Mouse (Mus musculus): Measurements from ENCODE around the gene Rbbp5.
"Not testable (repeated sequence)": the region's sequence is repeated elsewhere in the genome, so short reads cannot be mapped to it uniquely, and the experiment has no call there.

Rbbp5 gene

GRCm38 (mm10) chr1:132476928-132477691 is at the start of gene Rbbp5:
Gene Rbbp5 (plus strand): TSS chr1:132477365.
- in situ Hi-C loops (cut with MboI; ENCODE audit: low sequenced_read_pairs), result no loop called here

- in situ Hi-C loops (cut with MboI; ENCODE audit: low sequenced_read_pairs), result no loop called here
These were observed 46.3 kb upstream of the Rbbp5 start for GRCm38 (mm10) chr1:132430818-132431217.

DNA sequence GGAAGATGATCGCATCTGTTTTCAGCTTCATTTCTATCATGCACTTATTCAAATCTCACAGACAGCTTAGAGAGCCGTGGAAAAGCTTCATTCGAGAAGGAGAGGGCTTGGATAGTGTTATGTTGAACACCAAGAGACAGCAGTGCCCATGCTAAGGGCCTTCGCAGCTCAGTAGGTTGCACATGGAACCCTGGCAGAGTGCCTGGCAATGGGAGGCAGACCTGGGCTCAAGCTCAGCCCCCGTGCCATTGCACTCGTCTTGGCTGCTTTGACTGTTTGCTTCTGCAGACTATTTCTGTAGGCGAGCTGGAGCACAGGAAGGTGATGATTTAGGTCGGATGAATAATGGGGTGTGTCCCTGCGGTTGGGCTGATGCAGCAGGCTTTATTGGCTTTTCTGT is 45.4 kb upstream of the Rbbp5 start:
- in situ Hi-C loops (cut with MboI; ENCODE audit: low sequenced_read_pairs), result no loop called here

DNA sequence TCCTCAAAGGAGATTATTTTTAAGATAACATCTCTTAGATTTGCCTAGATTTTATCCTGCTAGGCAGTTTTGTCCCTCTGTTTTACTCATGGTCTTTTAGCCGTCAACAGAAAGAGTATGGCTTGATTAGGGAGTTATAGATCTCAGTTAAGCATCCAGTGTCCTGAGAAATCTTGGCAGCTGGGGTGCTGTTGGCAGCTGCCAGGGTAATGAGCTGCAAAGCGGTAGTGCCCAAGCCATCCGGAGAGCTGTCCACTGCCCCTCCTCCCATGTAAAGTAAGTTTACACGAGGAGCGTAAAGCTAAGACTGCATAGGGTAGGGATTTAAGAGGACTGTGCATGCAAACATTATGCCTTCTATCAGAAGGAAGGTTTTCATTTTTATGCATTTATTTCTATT is 43.8 kb upstream of the Rbbp5 start:
- in situ Hi-C loops (cut with MboI; ENCODE audit: low sequenced_read_pairs), result no loop called here

DNA sequence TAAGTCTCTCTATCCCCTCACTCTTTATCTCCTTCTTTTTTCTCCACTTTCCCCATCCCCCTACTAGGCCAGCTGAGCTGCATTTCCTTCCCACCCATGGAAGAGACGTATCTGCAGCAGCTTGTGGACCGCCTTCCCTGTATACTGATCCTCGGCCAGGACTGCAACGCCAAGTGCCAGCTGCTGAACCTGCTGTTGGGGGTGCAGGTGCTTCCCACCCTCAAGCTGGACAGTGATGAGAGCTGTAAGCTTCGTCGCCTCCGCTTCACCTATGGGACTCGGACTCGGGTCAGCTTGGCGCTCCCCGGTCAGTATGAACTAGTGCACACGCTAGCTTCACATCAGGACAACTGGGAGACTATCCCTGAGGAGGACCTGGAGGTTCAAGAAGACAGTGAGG is 43.1 kb upstream of the Rbbp5 start:
- in situ Hi-C loops (cut with MboI; ENCODE audit: low sequenced_read_pairs), result no loop called here

DNA sequence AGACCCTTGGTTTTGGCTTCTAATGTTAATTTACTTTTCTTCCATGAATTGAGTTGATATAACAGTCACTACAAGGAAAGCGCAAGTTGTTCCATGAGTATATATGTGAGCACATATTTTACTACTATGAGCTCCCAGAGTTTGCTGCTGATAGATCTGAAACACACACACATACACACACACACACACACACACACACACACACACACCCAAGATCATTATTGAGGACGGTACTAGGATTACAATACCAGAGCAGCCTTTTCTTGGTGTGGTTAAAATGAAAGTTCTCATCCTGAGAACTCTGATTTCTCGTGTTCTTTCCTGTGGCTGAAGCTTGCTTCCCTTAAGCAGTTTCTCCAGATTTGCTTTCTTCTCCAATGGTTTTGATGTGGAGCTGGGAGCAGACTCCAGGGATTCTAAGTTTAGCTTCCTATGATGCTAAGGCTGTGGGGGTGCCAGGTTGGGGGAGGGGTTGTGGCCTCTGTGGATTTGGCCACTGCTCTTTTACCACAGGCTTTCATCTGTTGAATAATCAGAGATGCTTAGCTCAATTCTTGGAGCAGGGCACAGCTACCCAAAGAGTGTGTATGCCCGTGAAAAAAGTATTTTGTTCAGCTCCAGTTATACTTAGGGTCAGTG is 40.7 kb upstream of the Rbbp5 start:
- in situ Hi-C loops (cut with MboI; ENCODE audit: low sequenced_read_pairs), result no loop called here

- in situ Hi-C loops (cut with MboI; ENCODE audit: low sequenced_read_pairs), result no loop called here
These were observed 40.2 kb upstream of the Rbbp5 start for GRCm38 (mm10) chr1:132436960-132437359.

DNA sequence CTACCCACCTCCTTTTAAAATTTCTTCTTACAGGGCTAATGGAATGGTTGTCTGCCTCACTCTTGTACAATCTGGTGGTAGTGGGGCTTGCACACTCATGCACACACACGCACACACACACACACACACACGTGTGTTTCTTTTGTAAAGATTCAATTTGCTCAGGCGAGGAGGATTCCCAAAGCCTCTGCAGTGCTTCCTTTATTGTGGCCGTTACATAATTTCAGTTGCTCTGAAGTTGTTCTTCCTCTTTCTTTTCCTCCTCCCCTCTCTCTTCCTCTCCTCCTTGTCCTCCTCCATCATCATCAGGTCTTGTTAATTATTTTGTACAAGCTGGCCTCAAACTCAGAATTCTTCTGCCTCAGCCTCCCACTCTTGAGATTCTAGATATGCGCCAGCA is 39.8 kb upstream of the Rbbp5 start:
- in situ Hi-C loops (cut with MboI; ENCODE audit: low sequenced_read_pairs), result no loop called here

- in situ Hi-C loops (cut with MboI; ENCODE audit: low sequenced_read_pairs), result no loop called here
These were observed 36.2 kb upstream of the Rbbp5 start for GRCm38 (mm10) chr1:132440896-132441435.

- in situ Hi-C loops (cut with MboI; ENCODE audit: low sequenced_read_pairs), result no loop called here
These were observed 27.4 kb upstream of the Rbbp5 start for GRCm38 (mm10) chr1:132449742-132450141.

DNA sequence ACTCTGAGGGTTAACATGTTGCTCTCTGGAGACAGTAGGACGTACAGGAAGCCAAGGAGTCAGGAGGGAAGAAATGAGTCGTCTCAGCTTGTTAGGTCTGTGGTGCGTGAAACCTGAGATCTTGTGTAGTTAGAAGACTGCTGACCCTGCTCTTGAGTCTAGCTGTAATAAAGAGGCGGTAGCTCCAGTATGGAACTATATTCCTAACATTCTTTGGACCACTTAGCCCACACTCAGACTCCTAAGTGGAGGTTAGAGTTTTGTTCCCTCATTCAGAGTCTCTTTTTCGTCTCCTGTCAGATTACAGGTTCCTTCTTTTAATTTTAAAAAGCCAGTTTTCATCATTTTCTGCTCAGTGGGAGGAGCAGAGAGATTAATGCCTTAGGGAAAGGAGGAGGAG is 12.5 kb upstream of the Rbbp5 start:
- in situ Hi-C loops (cut with MboI; ENCODE audit: low sequenced_read_pairs), result no loop called here

- in situ Hi-C loops (cut with MboI; ENCODE audit: low sequenced_read_pairs), result no loop called here
These were observed 8.2 kb upstream of the Rbbp5 start for GRCm38 (mm10) chr1:132468926-132469325.

DNA sequence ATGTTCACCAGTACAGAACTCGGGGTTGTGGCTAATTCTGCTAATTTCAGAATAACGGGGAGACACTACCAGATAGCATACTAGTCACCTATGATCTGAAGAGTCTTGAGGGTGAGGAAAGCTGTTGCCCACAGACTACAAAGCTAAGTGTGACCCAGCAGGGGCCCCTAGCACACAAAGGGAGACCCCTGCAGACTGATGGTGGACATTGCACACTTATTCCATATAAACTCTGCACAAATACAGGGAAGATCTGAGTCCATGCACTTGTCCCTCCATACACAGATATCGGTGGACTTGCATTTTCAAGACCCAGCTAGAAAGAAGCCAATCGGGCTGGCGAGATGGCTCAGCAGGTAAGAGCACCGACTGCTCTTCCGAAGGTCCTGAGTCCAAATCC is 7.6 kb upstream of the Rbbp5 start:
- in situ Hi-C loops (cut with MboI; ENCODE audit: low sequenced_read_pairs), result no loop called here

DNA sequence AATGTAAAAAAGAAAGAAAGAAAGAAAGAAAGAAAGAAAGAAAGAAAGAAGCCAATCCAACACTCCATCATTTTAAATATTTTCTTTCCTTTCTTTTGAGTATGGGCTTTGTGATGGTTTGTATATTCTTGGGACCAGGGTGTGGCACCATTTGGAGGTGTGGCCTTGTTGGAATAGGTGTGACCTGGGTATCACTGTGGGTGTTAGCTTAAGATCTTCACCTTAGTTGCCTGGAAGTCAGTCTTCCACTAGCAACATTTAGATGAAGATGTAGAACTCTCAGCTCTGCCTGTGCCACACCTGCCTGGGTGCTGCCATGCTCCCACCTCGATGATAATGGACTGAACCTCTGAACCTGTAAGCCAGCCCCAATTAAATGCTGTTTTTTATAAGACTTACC is 7.1 kb upstream of the Rbbp5 start:
- in situ Hi-C loops (cut with MboI; ENCODE audit: low sequenced_read_pairs), result not testable (repeated sequence)

- in situ Hi-C loops (cut with MboI; ENCODE audit: low sequenced_read_pairs), result no loop called here
These were observed 6.1 kb upstream of the Rbbp5 start for GRCm38 (mm10) chr1:132471032-132471431.

DNA sequence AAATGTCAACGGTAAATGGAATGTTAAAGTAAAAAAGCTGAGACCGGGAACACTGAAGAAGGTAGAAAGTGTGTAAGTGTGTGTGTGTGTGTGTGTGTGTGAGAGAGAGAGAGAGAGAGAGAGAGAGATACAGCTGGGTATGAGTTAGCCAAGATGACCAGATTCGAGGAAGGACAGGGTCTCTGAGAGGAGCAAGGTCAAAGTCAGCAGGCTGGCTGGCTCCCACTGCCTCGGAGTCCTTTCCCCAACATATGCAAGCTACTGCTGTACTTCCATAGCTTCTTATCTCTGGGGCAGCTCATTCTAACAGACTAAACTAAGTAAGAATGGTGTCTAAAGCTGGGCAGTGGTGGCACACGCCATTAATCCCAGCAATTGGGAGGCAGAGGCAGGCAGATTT is 5.7 kb upstream of the Rbbp5 start:
- in situ Hi-C loops (cut with MboI; ENCODE audit: low sequenced_read_pairs), result no loop called here

DNA sequence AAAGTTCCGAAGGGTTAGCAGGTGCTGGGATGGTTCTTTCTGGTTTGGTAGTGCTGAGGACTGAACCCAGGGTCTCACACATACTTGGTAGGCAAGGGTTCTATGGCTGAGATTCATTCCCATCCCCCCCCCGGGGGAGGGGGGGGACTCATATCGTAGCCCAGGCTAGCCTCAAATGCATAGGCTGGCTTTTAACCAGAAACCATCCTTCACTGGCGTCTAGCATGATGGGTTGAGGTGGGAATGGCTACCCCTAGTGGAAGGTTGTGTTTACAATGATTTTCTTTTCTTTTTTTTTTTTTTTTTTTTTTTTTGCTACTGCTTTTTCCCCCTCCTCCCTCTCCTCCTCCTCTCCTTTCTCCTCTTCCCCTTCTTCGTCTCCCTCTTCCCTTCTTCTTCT is 4.6 kb upstream of the Rbbp5 start:
- in situ Hi-C loops (cut with MboI; ENCODE audit: low sequenced_read_pairs), result no loop called here

GRCm38 (mm10) chr1:132474496-132474895 is 2.7 kb upstream of the Rbbp5 start:
- in situ Hi-C loops (cut with MboI; ENCODE audit: low sequenced_read_pairs), result no loop called here

- in situ Hi-C loops (cut with MboI; ENCODE audit: low sequenced_read_pairs), result no loop called here
These were observed 614 bp upstream of the Rbbp5 start for GRCm38 (mm10) chr1:132476575-132476927.

GRCm38 (mm10) chr1:132479438-132479837 is 2.3 kb downstream of the Rbbp5 start:
- in situ Hi-C loops (cut with MboI; ENCODE audit: low sequenced_read_pairs), result no loop called here

DNA sequence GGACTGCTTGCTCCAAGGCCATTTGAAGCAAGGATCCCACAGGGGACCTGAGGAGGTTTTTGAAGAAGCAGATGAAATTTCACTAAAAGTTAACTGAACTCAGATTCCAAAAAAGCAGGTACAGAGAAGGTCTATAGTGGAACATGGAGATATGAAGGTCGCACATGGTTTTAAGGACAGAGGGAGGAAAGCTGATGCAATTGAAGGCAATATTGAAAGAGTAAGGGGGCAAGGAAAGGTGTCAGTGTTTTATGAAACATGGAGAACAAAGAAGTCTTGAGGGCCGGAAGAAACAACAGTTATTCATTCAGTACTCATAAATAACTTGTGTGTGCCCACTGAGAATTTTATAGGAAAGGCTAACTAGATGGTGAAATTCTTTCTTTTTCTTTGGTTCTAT is 4.5 kb downstream of the Rbbp5 start:
- in situ Hi-C loops (cut with MboI; ENCODE audit: low sequenced_read_pairs), result no loop called here

DNA sequence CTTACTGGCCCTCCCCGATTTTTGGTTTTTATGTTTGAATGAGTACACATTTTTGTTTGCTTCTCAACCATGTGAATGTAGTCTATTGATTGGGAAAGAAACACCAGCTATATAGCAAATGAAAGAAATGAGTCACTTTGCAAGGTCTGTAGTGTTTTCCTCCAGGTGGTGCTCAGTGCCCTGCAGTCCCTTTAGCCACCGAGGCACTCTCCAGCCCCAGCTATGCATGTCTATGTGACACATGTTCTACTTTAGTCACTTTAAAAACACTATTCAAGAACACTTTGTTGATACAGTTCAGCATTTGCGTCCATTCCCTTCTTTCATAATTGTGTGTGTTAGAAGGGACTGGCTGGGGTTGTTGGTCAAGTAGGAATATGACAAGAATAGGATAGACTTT is 6.1 kb downstream of the Rbbp5 start:
- in situ Hi-C loops (cut with MboI; ENCODE audit: low sequenced_read_pairs), result no loop called here

Data from CH12F3 (cell line).